Mouse (Mus musculus) ES-E14 (cell line): ENCODE measurements around the gene Phlda2. TPM values are rescaled to one million over a fixed set of nuclear protein-coding genes. Genes with fewer than 3 reads are reported as not detected.

ENCODE experiments used
- DNase-seq: peaks from one replicate; pipeline ENCODE4 v3.0.0-alpha.2; 2013; ENCODE audit warnings: low read depth, low spot score
- H3K27ac ChIP-seq: 2 replicates; pipeline ENCODE4 v1.5.1; 2012; ENCODE audit warnings: low read depth, mild to moderate bottlenecking, low read length, moderate library complexity, mixed read lengths; ENCODE audit not compliant: poor library complexity, insufficient read depth, severe bottlenecking
- H3K36me3 ChIP-seq: 2 replicates; pipeline ENCODE4 v1.6.1; 2012; ENCODE audit warnings: mild to moderate bottlenecking, low read length, moderate library complexity, mixed read lengths; ENCODE audit not compliant: control insufficient read depth, poor library complexity, insufficient read depth, severe bottlenecking
- H3K4me1 ChIP-seq, 2 experiments: fragments of 150-350 bp in 1 of 2; sonication (generic) in 1 of 2; 2 replicates each; pipeline ENCODE4 v1.6.1; 2012; ENCODE audit warnings: low read length in 2 of 2, mild to moderate bottlenecking in 1 of 2, mixed read lengths in 1 of 2; ENCODE audit not compliant: control insufficient read depth in 2 of 2, insufficient read depth in 2 of 2, poor library complexity in 1 of 2
- H3K4me3 ChIP-seq, 2 experiments: fragments of 150-350 bp in 1 of 2; sonication (generic) in 1 of 2; 2 replicates each; pipeline ENCODE4 v1.5.1; 2012; ENCODE audit warnings: low read length in 2 of 2, low read depth in 1 of 2, mild to moderate bottlenecking in 1 of 2, mixed read lengths in 1 of 2; ENCODE audit not compliant: insufficient read depth in 1 of 2, poor library complexity in 1 of 2, severe bottlenecking in 1 of 2
- H3K9ac ChIP-seq: 2 replicates; pipeline ENCODE4 v1.6.1; 2012; ENCODE audit warnings: low read depth, mild to moderate bottlenecking, low read length, mixed read lengths; ENCODE audit not compliant: poor library complexity, insufficient read depth, severe bottlenecking
- H3K9me3 ChIP-seq: fragments of 150-350 bp; sonication (generic); 2 replicates; pipeline ENCODE4 v1.6.1; 2012; ENCODE audit warnings: low read depth, mild to moderate bottlenecking, low read length; ENCODE audit not compliant: control insufficient read depth, insufficient read depth
- CHD2 ChIP-seq: IDR thresholded peaks from 2 replicates; pipeline ENCODE4 v1.6.1; 2014; ENCODE audit warnings: mild to moderate bottlenecking, low read depth, low read length, inconsistent platforms
- HCFC1 ChIP-seq: IDR thresholded peaks from 2 replicates; pipeline ENCODE4 v1.6.1; 2012; ENCODE audit warnings: low read length, inconsistent platforms, borderline replicate concordance; ENCODE audit not compliant: insufficient read depth
- MAFK ChIP-seq: IDR thresholded peaks from 2 replicates; pipeline ENCODE4 v1.6.1; 2014; ENCODE audit warnings: mild to moderate bottlenecking, low read depth, low read length, inconsistent platforms; ENCODE audit not compliant: insufficient read depth
- ZC3H11A ChIP-seq: IDR thresholded peaks from 2 replicates; pipeline ENCODE4 v1.6.1; 2012; ENCODE audit warnings: low read depth, mild to moderate bottlenecking, inconsistent platforms, low read length, borderline replicate concordance
- ZNF384 ChIP-seq: IDR thresholded peaks from 2 replicates; pipeline ENCODE4 v1.6.1; 2012; ENCODE audit warnings: low read depth, low read length, inconsistent platforms
- in situ Hi-C, 2 experiments: fragments of 600-800 bp; cut with MboI; formaldehyde crosslinking; loops; one replicate each; pipeline ENCODE4 v1.15.1; 2025; ENCODE audit warnings: low sequenced_read_pairs in 2 of 2, inconsistent platforms in 1 of 2; ENCODE audit not compliant: unreplicated experiment in 2 of 2
- total RNA-seq: library from RNA; depleted of rRNA; stranded (reverse); fragments of 300-350 nt; gene quantifications from 2 replicates; pipeline ENCODE4 v1.2.3, GENCODE M21; 2012; rRNA removed

Gene Phlda2
- total RNA-seq, 1 experiment, result 113 TPM

GRCm38 (mm10) chr7:143458963-143459331, 44.0 kb downstream of the Phlda2 start:
- Histone ChIP-seq H3K9me3 (no peaks in the 10 kb centered on the region), H3K27ac (no peak overlapping the region), H3K4me1 (peaks cover 0 to 10% of the 10 kb centered on the region in 2 experiments; a peak in 1 of 4 replicates), H3K36me3 (no peaks in the 10 kb centered on the region), H3K4me3 (peak overlapping the region; percentile 44 to 45; a peak in 3 of 4 replicates), H3K9ac (no peak overlapping the region; the same call in 1 of the 2 replicates)
- no peak for DNase-seq
- TF ChIP-seq CHD2, result no peak
- TF ChIP-seq MAFK, result no peak
- TF ChIP-seq ZC3H11A, result no peak
- no peak for TF ChIP-seq ZNF384
- TF ChIP-seq HCFC1, result no peak
- in situ Hi-C loops, result no loop called here

Other genes with a start within 250 kb of the Phlda2 start
- gene Cdkn1c, start 42.1 kb downstream of the Phlda2 start, total RNA-seq, result 57.9 and 85.6 TPM in 2 replicates
- 1.5 and 4.6 TPM in 2 replicates for gene Slc22a18, start 29.4 kb downstream of the Phlda2 start, total RNA-seq
- gene Nap1l4, start 46.0 kb upstream of the Phlda2 start, total RNA-seq, result 103 and 123 TPM in 2 replicates
- 153 and 241 TPM in 2 replicates for gene Cars, start 96.9 kb upstream of the Phlda2 start, total RNA-seq
- 0.11 and 0.18 TPM in 2 replicates for gene Tnfrsf26, start 125.6 kb upstream of the Phlda2 start, total RNA-seq
- gene Tnfrsf22, start 146.5 kb upstream of the Phlda2 start, total RNA-seq, result 12.9 and 18.7 TPM in 2 replicates
- 2.3 and 3.0 TPM in 2 replicates for gene Tnfrsf23, start 182.7 kb upstream of the Phlda2 start, total RNA-seq